Mouse (Mus musculus) adipose tissue, adult 10 weeks (tissue): Measurements from ENCODE around the gene Slc40a1. TPM values are rescaled to one million over a fixed set of nuclear protein-coding genes. Genes with fewer than 3 reads are reported as not detected.

Experiments used
- polyA plus RNA-seq: library from polyadenylated mRNA; stranded (reverse); fragments of 350-450 nt; fragmentation: Illumina TruSeq; extraction: RNeasy Lipid Tissue Mini Kit (QIAGEN cat#74804); gene quantifications from one replicate; pipeline ENCODE4 v1.2.3, GENCODE M21; 2014; ENCODE audit warnings: low read depth, low replicate concordance

The Slc40a1 gene
- 11.0 TPM for polyA plus RNA-seq

GRCm38 (mm10) chr1:45926393-45926763 is at the start of gene Slc40a1:
TSS of gene Slc40a1 (minus strand) at chr1:45926523.

GRCm38 (mm10) chr1:45890173-45890572 is 36.1 kb downstream of the Slc40a1 start, which contains the start of gene Gm5269:
TSS of gene Gm5269 (minus strand) at chr1:45890273.

Other genes starting within 250 kb of the Slc40a1 start
- 24.5 TPM for gene Wdr75, start 131.4 kb downstream of the Slc40a1 start, polyA plus RNA-seq
- not detected for gene Gm5269, start 36.2 kb downstream of the Slc40a1 start, polyA plus RNA-seq
- gene Dnah7b, start 139.8 kb upstream of the Slc40a1 start, polyA plus RNA-seq = 2.9 TPM